Mouse (Mus musculus) ovary, adult 10 weeks (tissue): ENCODE measurements around the gene Tnfrsf21. TPM values are rescaled to one million over a fixed set of nuclear protein-coding genes. Genes with fewer than 3 reads are reported as not detected.

Experiments used
- polyA plus RNA-seq: library from polyadenylated mRNA; stranded (reverse); fragments of 350-450 nt; fragmentation: Illumina TruSeq; extraction: RNeasy Lipid Tissue Mini Kit (QIAGEN cat#74804); gene quantifications from one replicate; pipeline ENCODE4 v1.2.3, GENCODE M21; 2014

The Tnfrsf21 gene
- 11.5 TPM for polyA plus RNA-seq

DNA sequence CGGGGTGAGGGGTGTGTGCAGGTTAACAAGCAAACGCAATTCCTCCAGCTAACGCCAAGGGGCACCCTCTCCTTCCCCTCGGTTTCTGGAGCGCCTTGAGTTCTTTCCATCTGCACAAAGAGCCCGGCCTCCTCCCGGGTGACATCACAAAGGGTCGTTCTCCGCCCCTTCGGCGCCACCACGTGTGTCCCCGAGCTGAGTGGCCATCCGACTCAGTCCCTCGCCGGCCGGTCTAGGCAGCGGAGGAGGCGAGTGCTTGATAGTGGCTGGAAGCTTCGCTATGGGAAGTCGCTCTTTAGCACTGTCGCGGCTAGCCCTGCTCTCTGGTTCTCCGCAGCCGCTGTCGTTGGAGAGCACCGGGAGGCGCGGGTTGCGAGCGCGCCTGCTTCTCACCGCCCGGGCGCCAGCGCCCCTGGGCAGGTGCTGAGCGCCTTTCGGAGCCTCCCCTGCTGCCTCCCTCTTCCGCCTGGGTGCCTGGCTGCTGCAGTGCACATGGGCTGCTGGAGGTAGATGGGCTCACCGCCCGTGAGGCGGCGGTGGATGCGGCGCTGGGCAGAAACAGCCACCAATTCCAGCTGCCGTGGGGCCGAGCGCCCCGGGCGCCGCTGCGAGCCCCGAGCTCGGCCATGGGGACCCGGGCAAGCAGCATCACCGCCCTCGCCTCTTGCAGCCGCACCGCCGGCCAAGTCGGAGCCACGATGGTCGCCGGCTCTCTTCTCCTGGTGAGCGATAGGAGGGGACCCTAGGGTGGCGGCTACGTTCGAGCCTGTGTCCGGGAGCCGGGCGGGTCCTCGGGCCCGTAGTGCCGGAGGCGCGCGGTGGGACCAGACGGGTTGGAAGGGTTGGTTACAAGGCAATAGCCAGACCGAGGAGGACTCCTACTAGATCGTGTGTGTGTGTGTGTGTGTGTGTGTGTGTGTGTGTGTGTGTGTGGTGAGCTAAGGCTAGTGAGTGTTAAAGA is at the start of gene Tnfrsf21:
TSS of gene Tnfrsf21 (plus strand) at position 185 of the 961 bp plus-strand sequence.

Other genes starting within 250 kb of the Tnfrsf21 start
- 304 TPM for gene Cd2ap, start 139.9 kb upstream of the Tnfrsf21 start, polyA plus RNA-seq